Mouse (Mus musculus) thymus, adult 2 months (tissue): ENCODE measurements at regions not wholly inside any gene's neighbourhood (a gene's known extent, or its start where the extent isn't known, plus 50 kb on each side); places are given as distances from the start of the nearest gene placed in this dataset.

Source experiments
- DNase-seq: peaks from one replicate; pipeline ENCODE4 v3.0.0; 2021
- H3K27ac ChIP-seq: fragments of 200-500 bp; 2 replicates; pipeline ENCODE4 v1.5.1; 2012; ENCODE audit warnings: low read length, control low read depth; ENCODE audit not compliant: control insufficient read depth, insufficient read depth
- H3K27me3 ChIP-seq: fragments of 200-500 bp; 2 replicates; pipeline ENCODE4 v1.6.1; 2012; ENCODE audit warnings: mild to moderate bottlenecking, low read length, moderate library complexity, mixed read lengths; ENCODE audit not compliant: control insufficient read depth, insufficient read depth
- H3K36me3 ChIP-seq: fragments of 200-500 bp; 2 replicates; pipeline ENCODE4 v1.6.1; 2012; ENCODE audit warnings: mild to moderate bottlenecking, low read length, moderate library complexity; ENCODE audit not compliant: control insufficient read depth, insufficient read depth
- H3K4me1 ChIP-seq: fragments of 200-500 bp; replicated peaks from 2 replicates; pipeline ENCODE4 v1.6.1; 2012; ENCODE audit warnings: low read length; ENCODE audit not compliant: control insufficient read depth, insufficient read depth
- H3K4me3 ChIP-seq: fragments of 200-500 bp; 2 replicates; pipeline ENCODE4 v1.5.1; 2012; ENCODE audit warnings: mild to moderate bottlenecking, low read length, control low read depth, moderate library complexity; ENCODE audit not compliant: control insufficient read depth, insufficient read depth
- CTCF ChIP-seq: fragments of 200-500 bp; IDR thresholded peaks from 2 replicates; pipeline ENCODE4 v1.5.1; 2012; ENCODE audit warnings: mild to moderate bottlenecking, control low read depth, low read length, moderate library complexity, borderline replicate concordance; ENCODE audit not compliant: control insufficient read depth, poor library complexity, insufficient read depth; ENCODE audit errors: extremely low read depth
- POLR2A ChIP-seq: fragments of 200-500 bp; IDR thresholded peaks from 2 replicates; pipeline ENCODE4 v1.6.1; 2012; ENCODE audit warnings: mild to moderate bottlenecking, low read length, control low read depth, moderate library complexity; ENCODE audit not compliant: control insufficient read depth, poor library complexity, insufficient read depth; ENCODE audit errors: extremely low read depth
- WGBS: fragments of 180-500 bp; shearing (Covaris S2); methylation state at CpG from one replicate; pipeline ENCODE4 v1.1.7; 2018; 5-methylcytosine and 5-hydroxymethylcytosine counted together

DNA sequence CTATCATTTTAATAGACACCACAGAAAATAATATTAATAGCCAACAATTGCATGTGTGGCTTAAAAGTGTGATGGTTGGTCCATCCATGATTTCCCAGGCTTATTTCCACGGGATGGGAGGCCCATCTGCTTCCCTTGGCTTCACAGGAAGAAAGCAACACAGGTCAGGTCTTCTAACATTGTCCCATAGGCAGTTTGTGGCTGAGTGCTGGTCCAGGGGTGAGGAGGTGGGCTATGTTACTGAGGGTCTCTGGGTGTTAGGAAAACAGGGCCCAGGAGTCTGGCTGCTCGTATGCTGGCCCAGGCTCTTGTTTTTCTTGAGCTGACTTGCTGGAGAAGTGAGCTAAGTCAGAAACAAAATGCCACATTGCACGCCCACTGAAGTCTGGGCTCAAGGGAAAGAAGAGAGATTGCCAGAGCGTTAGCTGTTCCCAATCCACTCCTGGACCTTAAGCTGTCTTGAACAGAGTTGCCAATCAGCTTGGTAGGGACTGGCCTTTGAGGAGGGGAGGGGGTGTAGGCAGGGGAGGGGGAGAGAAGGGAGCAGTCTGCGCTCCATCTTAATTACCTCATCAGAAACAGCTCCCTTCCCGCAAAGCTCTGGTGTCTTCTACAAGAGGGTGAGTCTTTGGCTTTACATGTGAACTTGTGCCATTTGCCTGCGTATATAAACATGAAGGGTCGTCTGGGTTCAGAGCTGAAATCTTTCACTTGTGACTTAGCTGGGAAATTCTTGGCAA is 82.1 kb upstream of the Osr1 start:
- DNase-seq: no peak
- no peaks in the 10 kb centered on the region for H3K4me1 ChIP-seq
- H3K36me3 ChIP-seq: no peaks in the 10 kb centered on the region
- 79% methylated on average over 8 of the region's 8 CpGs for WGBS
- H3K27ac ChIP-seq: no peak overlapping the region
- H3K27me3 ChIP-seq: no peaks in the 10 kb centered on the region
- H3K4me3 ChIP-seq: no peak overlapping the region
- TF ChIP-seq CTCF (no peak), POLR2A (no peak)

DNA sequence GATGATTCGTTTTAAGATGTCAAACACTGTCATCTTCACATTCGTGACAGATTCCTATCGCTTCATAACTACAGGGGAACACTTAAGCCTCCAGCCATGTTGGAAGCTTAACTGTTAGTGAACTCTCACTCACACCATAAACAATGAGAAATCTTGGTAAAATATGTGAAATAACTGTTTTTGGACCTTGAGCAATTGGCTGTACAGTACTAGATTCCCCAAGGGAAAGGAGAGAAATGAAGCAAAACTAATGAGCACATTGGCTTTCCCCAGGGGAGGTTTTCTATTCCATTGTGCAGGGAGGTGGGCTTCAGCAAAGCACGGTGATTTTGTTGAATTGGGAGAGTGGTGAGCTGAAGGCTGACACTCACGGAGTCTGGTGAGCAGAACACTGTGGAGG is 56.0 kb upstream of the Osr1 start:
- 91% methylated on average over 5 of the region's 5 CpGs for WGBS
- Histone ChIP-seq H3K4me3 (no peak overlapping the region), H3K4me1 (no peaks in the 10 kb centered on the region), H3K36me3 (no peaks in the 10 kb centered on the region), H3K27ac (no peak overlapping the region), H3K27me3 (no peaks in the 10 kb centered on the region)
- no peak for DNase-seq
- TF ChIP-seq CTCF (no peak), POLR2A (no peak)

DNA sequence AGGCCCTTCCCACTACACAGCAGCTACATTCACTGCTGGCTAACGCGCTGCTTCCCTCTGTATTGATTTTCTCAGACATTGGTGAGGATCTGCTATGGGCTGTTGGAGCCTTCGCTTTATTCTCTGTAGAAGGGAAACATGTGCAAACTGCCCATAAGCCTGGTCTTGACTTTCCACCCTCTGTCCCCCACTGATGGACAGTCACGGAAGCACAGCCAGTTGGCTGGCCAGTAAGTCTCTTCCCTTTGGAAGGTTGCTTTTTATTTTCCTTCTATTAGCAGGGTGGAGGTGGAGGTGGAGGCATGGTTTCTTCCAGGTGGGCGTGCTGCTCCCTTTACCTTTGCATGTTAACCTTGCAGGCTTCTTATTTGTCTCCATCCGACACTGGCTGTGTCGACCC is 51.1 kb upstream of the Osr1 start:
- Histone ChIP-seq H3K4me1 (no peaks in the 10 kb centered on the region), H3K27ac (no peak overlapping the region), H3K36me3 (no peaks in the 10 kb centered on the region), H3K27me3 (no peaks in the 10 kb centered on the region), H3K4me3 (no peak overlapping the region)
- TF ChIP-seq POLR2A (no peak), CTCF (no peak)
- 85% methylated on average over 7 of the region's 7 CpGs for WGBS
- DNase-seq: no peak

DNA sequence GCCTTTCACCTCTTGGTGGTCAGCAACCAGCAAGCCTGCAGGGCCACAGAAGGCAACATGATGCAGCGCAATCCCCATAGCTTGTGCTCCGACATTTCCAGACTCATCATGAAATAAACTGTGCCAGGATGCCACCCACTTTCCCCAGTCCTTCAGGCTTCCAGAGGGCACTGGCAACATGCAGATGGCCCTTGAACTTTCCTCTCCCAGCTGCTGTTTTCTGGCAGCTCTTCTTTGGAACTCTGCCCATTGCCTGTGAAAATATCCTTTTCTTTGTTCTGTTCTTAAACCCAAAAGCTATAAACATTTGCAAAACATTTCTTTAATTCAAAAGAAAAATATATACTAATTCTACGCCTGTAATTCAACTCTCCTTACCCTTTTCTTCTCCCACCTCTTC is 50.6 kb upstream of the Osr1 start:
- no peak for DNase-seq
- no peak overlapping the region for H3K4me3 ChIP-seq
- no peaks in the 10 kb centered on the region for H3K27me3 ChIP-seq
- no peaks in the 10 kb centered on the region for H3K36me3 ChIP-seq
- WGBS: 88% methylated on average over 3 of the region's 3 CpGs
- H3K4me1 ChIP-seq: no peaks in the 10 kb centered on the region
- TF ChIP-seq POLR2A (no peak), CTCF (no peak)
- H3K27ac ChIP-seq: no peak overlapping the region
